Mouse (Mus musculus): ENCODE measurements at regions not wholly inside any gene's neighbourhood (a gene's known extent, or its start where the extent isn't known, plus 50 kb on each side); places are given as distances from the start of the nearest gene placed in this dataset.

DNA sequence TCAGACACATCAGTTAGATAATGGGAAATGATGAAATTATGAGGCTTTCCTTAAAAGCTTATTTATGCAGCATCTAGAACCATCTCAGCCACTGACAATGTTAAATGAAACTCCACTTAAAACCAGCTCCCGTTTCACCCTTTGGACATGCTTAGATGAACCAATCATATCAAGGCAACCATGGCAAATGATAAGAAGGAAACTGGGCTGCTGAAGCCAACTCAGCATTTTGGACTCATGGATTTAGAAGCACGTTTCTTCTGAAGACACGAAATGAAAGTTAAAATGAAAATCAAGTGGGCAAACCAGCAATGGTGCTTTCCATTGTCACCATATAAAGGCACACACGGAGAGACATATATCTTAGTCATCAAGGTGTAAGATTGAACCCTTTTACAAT is 103.6 kb upstream of the Itga4 start:
- TF ChIP-seq CTCF (IDR thresholded peaks at IDR 0.05; ENCODE audit: borderline replicate concordance, insufficient read depth, low read length) (no peak), POLR2A (IDR thresholded peaks at IDR 0.05; ENCODE audit: low read depth, low read length) (no peak)

Measured in embryonic fibroblast, embryonic 13.5 days (primary cell).